Mouse (Mus musculus) neutrophil, adult 5-6 weeks (primary cell): ENCODE data around the gene Vmn1r183. TPM values are rescaled to one million over a fixed set of nuclear protein-coding genes. Genes with fewer than 3 reads are reported as not detected.
"Not testable (repeated sequence)": the region's sequence is repeated elsewhere in the genome, so short reads cannot be mapped to it uniquely, and the experiment has no call there.

Experiments used
- ATAC-seq: fragments of 151-379, 151-347 bp; 2 replicates; pipeline ENCODE4 v1.8.0; 2017; ENCODE audit warnings: mild to moderate bottlenecking, moderate TSS enrichment; ENCODE audit not compliant: insufficient number of reproducible peaks, poor library complexity, low FRiP score, severe bottlenecking; ENCODE audit errors: extremely low read depth
- total RNA-seq: library from RNA; stranded (forward); fragments of 200-1000 nt; gene quantifications from 2 replicates; pipeline ENCODE4 v1.2.3, GENCODE M21; 2017

Vmn1r183 gene
- total RNA-seq = 0.12 TPM in 1 of 2 replicates, not detected in the other

- ATAC-seq = no peak
Measured at GRCm38 (mm10) chr7:24052660-24053304, at the start of gene Vmn1r183. Vmn1r183 (plus strand) TSS chr7:24053254.

- ATAC-seq = not testable (repeated sequence)
Measured at GRCm38 (mm10) chr7:24074424-24074823, 21.4 kb downstream of the Vmn1r183 start.

DNA sequence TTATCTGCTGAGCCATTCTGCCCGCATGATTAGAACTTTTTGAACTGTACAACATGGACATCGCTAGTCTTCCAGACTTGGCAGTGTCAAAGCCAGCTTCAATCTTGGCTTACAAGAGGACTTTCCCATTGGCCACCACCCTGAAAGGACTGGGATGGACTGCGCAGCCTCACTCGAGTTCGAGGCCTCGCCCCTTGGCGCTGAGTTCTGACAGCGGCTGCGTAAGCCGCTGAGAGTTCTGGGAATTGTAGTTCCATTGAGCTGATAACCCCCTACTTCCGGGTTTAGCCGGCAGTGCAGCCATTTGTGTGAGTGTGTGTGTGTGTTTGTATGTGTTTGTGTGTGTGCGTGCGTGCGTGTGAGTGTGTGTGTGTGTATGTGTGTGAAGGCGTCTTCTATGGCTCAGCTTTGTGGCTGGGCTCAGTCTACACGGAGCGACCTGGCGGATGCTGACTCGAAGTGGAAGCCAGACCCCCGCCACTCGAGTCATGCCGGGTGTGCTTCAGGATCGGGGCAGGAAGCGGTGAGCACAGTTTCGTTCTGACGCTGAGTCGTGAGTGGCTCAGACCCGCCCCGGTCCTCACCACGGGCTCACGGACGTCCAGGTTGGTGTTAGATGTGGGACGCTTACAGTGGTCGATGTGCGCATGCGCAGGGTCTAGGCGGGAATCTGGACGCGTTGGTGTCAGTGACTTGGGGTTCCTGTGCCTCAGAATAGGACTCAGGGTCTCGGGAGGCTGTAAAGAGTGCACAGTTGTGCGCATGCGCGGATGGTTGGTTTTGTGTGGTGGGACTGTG, 28.8 kb downstream of the Vmn1r183 start, which contains the start of gene Zfp180:
Zfp180 (plus strand) TSS at position 291 of the 798 bp plus-strand sequence.
- ATAC-seq = peak; percentile 90

DNA sequence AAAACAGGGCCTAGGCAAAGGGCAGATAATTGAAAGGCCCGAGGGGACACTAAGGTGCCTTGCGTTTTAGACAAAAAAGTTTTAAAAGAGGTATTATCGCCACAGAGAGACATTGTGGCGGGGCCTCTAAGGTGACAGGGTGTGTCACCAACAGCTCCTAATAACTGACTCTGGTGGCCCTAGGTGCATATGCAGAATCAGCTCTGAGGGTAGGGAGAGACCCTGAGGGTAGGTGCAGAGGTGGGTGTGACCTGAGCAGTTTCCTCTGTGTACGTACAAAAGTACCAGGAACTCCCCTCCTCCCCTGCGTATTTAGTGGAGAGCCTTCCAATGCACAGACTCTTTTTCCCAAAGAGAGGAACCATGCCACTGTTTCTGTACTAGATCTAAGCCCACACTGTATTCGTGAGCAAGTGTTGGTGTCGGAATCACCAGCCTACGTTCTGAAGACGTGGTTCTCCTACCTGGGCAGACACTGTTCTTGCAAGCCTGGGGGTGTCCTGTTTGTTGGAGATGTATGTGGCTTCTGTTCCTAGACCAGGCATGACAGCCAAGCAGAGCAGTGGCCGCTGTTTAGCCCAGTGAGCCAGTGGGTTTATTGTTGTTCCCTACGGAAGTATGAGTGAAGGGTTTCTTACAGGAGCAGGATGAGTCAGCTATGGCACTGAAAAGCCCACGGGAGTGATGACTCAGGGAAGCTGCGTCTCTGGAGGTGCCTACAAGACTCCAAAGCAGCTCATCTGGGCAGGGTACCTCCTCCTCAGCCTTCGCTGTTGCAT, 29.6 kb downstream of the Vmn1r183 start:
- ATAC-seq = no peak

- no peak for ATAC-seq
Measured at GRCm38 (mm10) chr7:24086871-24087270, 33.8 kb downstream of the Vmn1r183 start.

DNA sequence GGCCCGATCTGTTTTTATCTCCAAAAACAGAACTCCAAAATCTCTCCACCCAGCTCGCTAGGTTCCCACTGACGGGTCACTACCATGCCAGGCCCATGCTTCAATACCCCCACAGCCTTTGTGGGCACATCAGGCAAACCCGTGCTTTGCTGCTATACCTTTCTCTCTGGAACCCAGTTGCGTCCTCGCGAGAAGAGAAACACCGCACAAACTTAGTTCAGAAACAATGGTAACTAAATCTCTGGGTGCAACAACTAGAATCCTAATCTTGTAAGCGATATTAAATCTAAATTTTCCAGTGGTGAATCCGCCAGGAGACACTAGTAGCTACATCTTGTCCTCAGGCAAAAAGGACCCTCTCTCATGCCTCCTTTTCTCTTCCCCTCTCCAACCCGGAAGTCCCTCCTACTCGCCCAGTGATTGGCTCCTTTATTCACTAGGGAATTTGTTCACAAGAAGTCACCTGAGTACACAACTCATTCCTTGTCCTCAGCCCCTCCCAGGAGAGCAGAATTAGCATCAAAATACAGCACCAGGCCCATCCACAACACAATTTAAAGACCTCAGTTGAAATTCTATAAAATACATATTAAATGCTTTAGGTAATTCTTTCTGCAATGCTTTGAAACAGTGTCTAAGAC, 34.6 kb downstream of the Vmn1r183 start:
- ATAC-seq = no peak

GRCm38 (mm10) chr7:24104403-24104802, 51.3 kb downstream of the Vmn1r183 start:
- ATAC-seq = no peak

DNA sequence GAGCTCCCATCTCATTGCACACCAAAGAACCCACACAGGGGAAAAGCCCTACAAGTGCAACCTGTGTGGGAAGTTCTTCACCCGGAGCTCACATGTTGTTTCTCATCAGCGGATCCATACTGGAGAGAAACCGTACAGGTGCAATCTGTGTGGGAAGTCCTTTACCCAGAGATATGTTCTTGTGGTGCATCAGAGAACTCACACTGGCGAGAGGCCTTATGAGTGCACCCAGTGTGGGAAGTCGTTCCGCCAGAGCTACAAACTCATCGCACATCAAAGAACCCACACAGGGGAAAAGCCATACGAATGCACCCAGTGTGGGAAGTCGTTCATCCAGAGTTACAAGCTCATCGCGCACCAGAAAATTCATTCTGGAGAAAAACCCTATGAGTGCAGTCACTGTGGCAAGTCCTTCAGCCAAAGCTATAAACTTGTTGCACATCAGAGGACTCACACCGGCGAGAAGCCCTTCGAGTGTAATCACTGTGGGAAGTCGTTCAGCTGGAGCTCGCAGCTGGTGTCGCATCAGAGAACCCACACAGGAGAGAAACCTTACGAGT, 52.2 kb downstream of the Vmn1r183 start:
- ATAC-seq = no peak

GRCm38 (mm10) chr7:24110839-24111238, 57.8 kb downstream of the Vmn1r183 start:
- no peak for ATAC-seq

DNA sequence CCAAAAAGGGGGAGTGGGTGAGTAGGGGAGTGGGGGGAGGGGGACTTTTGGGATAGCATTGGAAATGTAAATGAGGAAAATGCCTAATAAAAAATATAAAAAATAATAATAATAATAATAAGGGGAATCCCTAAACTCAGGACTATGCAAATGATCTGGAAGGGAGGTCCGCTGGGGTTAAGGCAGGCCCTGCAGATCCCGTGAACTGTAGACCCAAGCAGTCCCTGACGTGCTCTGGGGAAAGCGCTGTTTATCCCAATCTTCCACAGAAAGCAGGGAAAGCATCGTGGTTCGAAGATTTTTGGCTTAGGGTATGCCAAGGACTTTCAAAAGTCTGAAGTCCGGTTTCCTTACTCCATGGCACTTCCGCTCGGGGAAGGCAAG, 58.7 kb downstream of the Vmn1r183 start:
- no peak for ATAC-seq

DNA sequence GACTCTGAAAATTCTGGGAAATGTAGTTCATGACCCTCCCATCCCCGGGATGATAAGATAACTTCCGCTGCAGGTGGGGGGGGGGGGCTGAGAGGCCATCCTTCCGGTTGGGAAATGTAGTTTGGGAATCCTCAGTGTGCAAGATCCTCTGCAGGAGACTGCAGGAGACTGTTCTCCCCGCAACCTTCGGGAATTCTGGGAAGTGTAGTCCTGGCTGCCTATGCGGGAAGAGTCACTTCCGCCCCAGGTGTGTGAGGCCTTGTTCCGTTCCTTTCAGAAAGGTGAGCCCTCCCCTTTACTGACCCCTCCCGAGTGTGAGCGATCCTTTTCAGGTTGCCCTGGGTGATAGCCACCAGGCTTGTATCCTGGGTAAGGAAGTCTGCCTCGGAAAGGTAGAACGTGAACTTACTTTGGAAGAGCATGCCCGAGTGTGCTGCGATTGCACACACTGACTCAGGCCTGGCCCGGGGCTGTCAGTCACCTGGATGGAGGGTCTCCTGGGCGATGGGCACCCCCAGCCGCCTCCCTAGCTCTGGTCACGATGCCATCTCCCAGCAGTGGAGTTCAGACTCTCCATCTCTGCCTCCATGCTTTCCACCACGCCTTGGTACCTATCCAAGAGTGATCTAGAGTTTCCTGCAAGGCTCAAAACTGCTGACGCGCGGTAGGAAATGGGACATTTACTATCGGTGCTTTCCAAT, 59.3 kb downstream of the Vmn1r183 start, which contains the start of gene Zfp112:
Zfp112 (plus strand) TSS at position 159 of the 701 bp plus-strand sequence.
- no peak for ATAC-seq

DNA sequence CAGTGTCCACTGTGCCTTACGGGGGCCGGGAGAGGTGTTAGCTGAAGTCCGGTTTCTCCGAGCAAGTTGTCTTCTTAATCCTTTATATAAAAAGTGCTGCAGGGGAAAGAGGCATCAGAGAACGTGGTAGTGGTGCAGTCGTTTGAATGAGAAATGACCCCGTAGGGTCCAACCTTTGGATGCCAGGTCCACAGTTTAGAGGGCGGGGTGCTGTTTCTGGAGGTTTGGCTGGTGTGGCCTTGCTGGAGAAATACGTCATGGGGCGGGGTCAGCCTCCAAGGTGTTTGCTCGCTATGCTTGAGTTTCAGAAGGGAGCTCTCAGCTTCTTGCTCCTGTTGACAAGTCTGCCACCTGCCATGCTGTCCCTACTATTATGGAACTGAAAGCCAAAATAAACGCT, 59.9 kb downstream of the Vmn1r183 start:
- no peak for ATAC-seq

Other genes with a start within 250 kb of the Vmn1r183 start
- not detected in 2 replicates for gene Vmn1r175, start 242.6 kb upstream of the Vmn1r183 start, total RNA-seq
- not detected in 2 replicates for gene Vmn1r176, start 215.9 kb upstream of the Vmn1r183 start, total RNA-seq
- gene Vmn1r177, start 186.8 kb upstream of the Vmn1r183 start, total RNA-seq = not detected in 2 replicates
- gene Vmn1r178, start 161.2 kb upstream of the Vmn1r183 start, total RNA-seq = not detected in 2 replicates
- gene Vmn1r179, start 126.3 kb upstream of the Vmn1r183 start, total RNA-seq = 0.12 TPM in 1 of 2 replicates, not detected in the other
- gene Vmn1r180, start 102.6 kb upstream of the Vmn1r183 start, total RNA-seq = not detected in 2 replicates
- gene Vmn1r181, start 78.6 kb upstream of the Vmn1r183 start, total RNA-seq = not detected in 2 replicates
- gene V1rd19, start 51.6 kb upstream of the Vmn1r183 start, total RNA-seq = not detected in 2 replicates
- gene Zfp180, start 28.7 kb downstream of the Vmn1r183 start, total RNA-seq = 28.9 and 29.6 TPM in 2 replicates
- gene Zfp112, start 59.1 kb downstream of the Vmn1r183 start, total RNA-seq = 2.2 and 2.9 TPM in 2 replicates
- 7.2 and 9.6 TPM in 2 replicates for gene Zfp235, start 80.9 kb downstream of the Vmn1r183 start, total RNA-seq
- 0.25 and 0.35 TPM in 2 replicates for gene Zfp114, start 121.8 kb downstream of the Vmn1r183 start, total RNA-seq
- gene Zfp111, start 158.2 kb downstream of the Vmn1r183 start, total RNA-seq = 0.25 and 0.35 TPM in 2 replicates
- gene Zfp109, start 184.3 kb downstream of the Vmn1r183 start, total RNA-seq = 0.61 and 1.2 TPM in 2 replicates
- 0.47 and 0.49 TPM in 2 replicates for gene Zfp108, start 201.5 kb downstream of the Vmn1r183 start, total RNA-seq
- 0.37 and 0.47 TPM in 2 replicates for gene Zfp93, start 217.2 kb downstream of the Vmn1r183 start, total RNA-seq
- 8.3 and 10.1 TPM in 2 replicates for gene Zfp61, start 248.0 kb downstream of the Vmn1r183 start, total RNA-seq